Mouse (Mus musculus) embryonic facial prominence, embryonic 11.5 days (tissue): ENCODE measurements at regions not wholly inside any gene's neighbourhood (a gene's known extent, or its start where the extent isn't known, plus 50 kb on each side); places are given as distances from the start of the nearest gene placed in this dataset.

ENCODE experiments used
- ATAC-seq: fragments of 200-750 bp; cut with Nextera tagmentation; replicated peaks from 2 replicates; pipeline ENCODE4 v1.8.0; 2017; ENCODE audit warnings: low read depth; ENCODE audit not compliant: insufficient number of reproducible peaks, low FRiP score, low TSS enrichment
- DNase-seq: peaks from one replicate; pipeline ENCODE4 v3.0.0-alpha.2; 2015; ENCODE audit warnings: low spot score
- H3K27ac ChIP-seq: fragments of 300-500 bp; sonication (generic); replicated peaks from 2 replicates; pipeline ENCODE4 v1.5.1; 2014; ENCODE audit warnings: mild to moderate bottlenecking, low read depth, low read length, control low read depth
- H3K27me3 ChIP-seq: fragments of 300-500 bp; sonication (generic); 2 replicates; pipeline ENCODE4 v1.6.1; 2014; ENCODE audit warnings: mild to moderate bottlenecking, low read length, moderate library complexity, mixed read lengths; ENCODE audit not compliant: control insufficient read depth, insufficient read depth
- H3K36me3 ChIP-seq: fragments of 300-500 bp; sonication (generic); replicated peaks from 2 replicates; pipeline ENCODE4 v1.6.1; 2014; ENCODE audit warnings: low read depth, mild to moderate bottlenecking, low read length, moderate library complexity, mixed read lengths; ENCODE audit not compliant: control insufficient read depth, insufficient read depth
- H3K4me1 ChIP-seq: fragments of 300-500 bp; sonication (generic); 2 replicates; pipeline ENCODE4 v1.6.1; 2014; ENCODE audit warnings: low read length, mixed read lengths; ENCODE audit not compliant: control insufficient read depth, insufficient read depth
- H3K4me2 ChIP-seq: fragments of 300-500 bp; sonication (generic); 2 replicates; pipeline ENCODE4 v1.6.1; 2014; ENCODE audit warnings: low read depth, mild to moderate bottlenecking, control low read depth, low read length, moderate library complexity
- H3K4me3 ChIP-seq: fragments of 300-500 bp; sonication (generic); 2 replicates; pipeline ENCODE4 v1.5.1; 2014; ENCODE audit warnings: low read depth, low read length, control low read depth
- H3K9ac ChIP-seq: fragments of 300-500 bp; sonication (generic); replicated peaks from 2 replicates; pipeline ENCODE4 v1.6.1; 2014; ENCODE audit warnings: mild to moderate bottlenecking, control low read depth, low read length
- H3K9me3 ChIP-seq: fragments of 300-500 bp; sonication (generic); replicated peaks from 2 replicates; pipeline ENCODE4 v1.6.1; 2016; ENCODE audit warnings: mild to moderate bottlenecking, low read length, inconsistent platforms, mixed read lengths; ENCODE audit not compliant: control insufficient read depth
- WGBS: fragments of 180-500 bp; shearing (Covaris S2); extraction: QIAGEN DNeasy Blood & Tissue Kit; methylation state at CpG from one replicate; pipeline ENCODE4 v1.1.7; 2014; 5-methylcytosine and 5-hydroxymethylcytosine counted together

DNA sequence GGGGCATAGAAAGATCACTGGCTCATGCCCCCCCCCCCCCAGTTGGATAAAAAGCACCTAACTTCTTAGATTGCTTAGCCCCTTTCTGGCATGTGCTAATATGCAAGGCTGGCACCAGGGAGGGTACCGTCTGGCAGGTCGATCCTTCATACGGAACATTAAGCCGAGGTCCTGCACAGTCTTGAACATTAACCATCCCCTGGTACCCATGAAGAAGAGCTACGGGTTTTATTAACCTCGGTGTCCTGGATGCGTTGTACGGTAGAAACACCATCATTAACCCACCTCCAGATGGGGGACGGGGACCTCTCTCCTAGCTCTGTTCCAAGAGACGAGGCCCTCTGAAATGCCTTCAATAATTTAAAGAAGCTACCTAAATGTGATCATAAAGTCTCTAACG lies 178.7 kb downstream of the Maf start:
- no peaks in the 10 kb centered on the region for H3K4me1 ChIP-seq
- no peak overlapping the region for H3K4me3 ChIP-seq
- no peaks in the 10 kb centered on the region for H3K27me3 ChIP-seq
- H3K36me3 ChIP-seq: no peaks in the 10 kb centered on the region
- no peak overlapping the region for H3K27ac ChIP-seq
- no peak overlapping the region for H3K9ac ChIP-seq
- ATAC-seq (no peak), DNase-seq (no peak)
- H3K9me3 ChIP-seq: no peaks in the 10 kb centered on the region
- 95% methylated on average over 11 of the region's 11 CpGs for WGBS
- no peak overlapping the region for H3K4me2 ChIP-seq

DNA sequence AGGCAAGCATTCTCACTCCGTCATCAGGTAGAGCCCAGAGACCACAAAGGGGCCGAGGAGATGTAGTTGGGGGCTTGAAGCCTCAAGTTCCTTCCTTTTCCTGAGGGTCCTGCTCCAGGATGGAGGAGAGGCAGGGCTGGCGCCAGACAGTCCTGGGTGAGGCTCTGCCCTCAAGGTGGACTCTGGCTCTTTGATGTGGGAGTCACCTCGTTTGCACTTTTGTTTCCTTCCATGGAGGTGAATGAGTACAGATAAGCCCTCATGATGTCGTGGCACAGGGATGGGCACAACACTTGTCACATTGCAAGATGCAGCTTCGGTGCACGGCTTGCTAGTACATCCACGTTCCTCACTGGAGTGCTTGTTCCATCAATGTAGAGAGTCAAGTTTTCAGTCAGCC lies 182.4 kb downstream of the Maf start:
- no peak for ATAC-seq
- whole genome bisulfite sequencing: 85% methylated on average over 8 of the region's 8 CpGs

DNA sequence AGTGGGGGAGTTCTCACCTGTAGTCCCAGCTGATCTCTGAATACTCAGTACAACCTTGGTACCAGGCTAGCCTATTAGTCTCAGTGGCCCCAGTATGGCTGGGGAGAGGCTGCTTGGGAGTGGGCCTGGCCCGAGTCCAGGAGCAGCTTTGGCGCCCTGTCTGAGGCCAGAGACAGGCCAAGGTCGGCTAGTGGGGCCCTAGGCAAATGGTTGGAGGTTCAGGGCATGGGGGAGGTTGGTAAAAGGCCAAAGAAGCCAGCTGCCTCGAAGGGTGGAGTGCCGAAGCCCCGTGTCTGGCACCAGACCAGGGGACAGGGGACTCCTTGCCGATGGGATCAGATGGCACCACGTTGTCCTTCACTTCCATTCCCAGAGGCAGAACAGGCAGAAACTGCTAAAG lies 182.9 kb downstream of the Maf start:
- ATAC-seq (no peak), DNase-seq (no peak)
- no peaks in the 10 kb centered on the region for H3K9me3 ChIP-seq
- 89% methylated on average over 8 of the region's 8 CpGs for WGBS
- no peaks in the 10 kb centered on the region for H3K27me3 ChIP-seq
- H3K4me3 ChIP-seq: no peak overlapping the region
- no peak overlapping the region for H3K9ac ChIP-seq
- H3K27ac ChIP-seq: no peak overlapping the region
- no peaks in the 10 kb centered on the region for H3K4me1 ChIP-seq
- H3K4me2 ChIP-seq: no peak overlapping the region
- H3K36me3 ChIP-seq: no peaks in the 10 kb centered on the region

More for the DNA sequence above, 182.4 kb downstream of the Maf start:
- Histone ChIP-seq H3K27me3 (no peaks in the 10 kb centered on the region), H3K4me3 (no peak overlapping the region), H3K4me1 (no peaks in the 10 kb centered on the region), H3K9ac (no peak overlapping the region), H3K4me2 (no peak overlapping the region), H3K27ac (no peak overlapping the region), H3K9me3 (no peaks in the 10 kb centered on the region), H3K36me3 (no peaks in the 10 kb centered on the region)
- DNase-seq: no peak

GRCm38 (mm10) chr8:115522527-115522926 lies 185.1 kb downstream of the Maf start:
- H3K27me3 ChIP-seq: no peaks in the 10 kb centered on the region
- H3K4me3 ChIP-seq: no peak overlapping the region
- H3K4me1 ChIP-seq: no peaks in the 10 kb centered on the region
- ATAC-seq (no peak), DNase-seq (peak; percentile 1)
- H3K9ac ChIP-seq: no peak overlapping the region
- WGBS: 61% methylated on average over 5 of the region's 5 CpGs
- no peaks in the 10 kb centered on the region for H3K36me3 ChIP-seq
- no peaks in the 10 kb centered on the region for H3K9me3 ChIP-seq
- H3K27ac ChIP-seq: no peak overlapping the region
- no peak overlapping the region for H3K4me2 ChIP-seq

GRCm38 (mm10) chr8:115515647-115516046 lies 191.9 kb downstream of the Maf start:
- 60% methylated on average over 4 of the region's 4 CpGs for WGBS
- no peaks in the 10 kb centered on the region for H3K4me1 ChIP-seq
- no peaks in the 10 kb centered on the region for H3K36me3 ChIP-seq
- no peak overlapping the region for H3K9ac ChIP-seq
- ATAC-seq (no peak), DNase-seq (no peak)
- no peak overlapping the region for H3K4me2 ChIP-seq
- H3K27ac ChIP-seq: no peak overlapping the region
- H3K27me3 ChIP-seq: no peaks in the 10 kb centered on the region
- no peaks in the 10 kb centered on the region for H3K9me3 ChIP-seq
- no peak overlapping the region for H3K4me3 ChIP-seq

DNA sequence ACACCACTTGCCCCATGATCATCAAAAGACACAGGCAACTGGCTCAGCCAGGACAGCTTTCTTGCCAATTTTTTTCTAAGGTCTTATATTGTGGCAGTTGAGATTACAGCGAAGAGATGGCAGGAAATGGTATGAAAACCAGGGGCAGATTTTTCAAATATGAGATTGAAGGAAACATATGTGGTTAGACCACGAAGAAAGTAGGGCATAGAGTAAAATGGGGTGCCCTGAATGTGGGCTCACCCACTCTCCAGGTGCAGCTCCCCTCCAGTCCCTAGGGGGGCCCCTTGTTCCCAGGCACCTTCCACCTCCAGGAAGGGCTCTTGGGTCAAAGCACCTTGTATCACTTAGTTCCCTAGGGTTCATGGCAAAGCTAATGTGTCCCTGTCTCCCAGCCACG lies 193.1 kb downstream of the Maf start:
- ATAC-seq (no peak), DNase-seq (no peak)
- no peaks in the 10 kb centered on the region for H3K27me3 ChIP-seq
- no peaks in the 10 kb centered on the region for H3K36me3 ChIP-seq
- H3K9ac ChIP-seq: no peak overlapping the region
- H3K9me3 ChIP-seq: no peaks in the 10 kb centered on the region
- no peak overlapping the region for H3K4me2 ChIP-seq
- H3K27ac ChIP-seq: no peak overlapping the region
- no peaks in the 10 kb centered on the region for H3K4me1 ChIP-seq
- WGBS: 78% methylated on average over 3 of the region's 3 CpGs
- H3K4me3 ChIP-seq: no peak overlapping the region

- Histone ChIP-seq H3K36me3 (no peaks in the 10 kb centered on the region), H3K27me3 (no peaks in the 10 kb centered on the region), H3K9ac (no peak overlapping the region), H3K9me3 (no peaks in the 10 kb centered on the region), H3K27ac (no peak overlapping the region), H3K4me2 (no peak overlapping the region), H3K4me3 (no peak overlapping the region), H3K4me1 (no peaks in the 10 kb centered on the region)
- ATAC-seq (no peak), DNase-seq (no peak)
- WGBS: 94% methylated on average over 4 of the region's 4 CpGs
Measured at GRCm38 (mm10) chr8:115507180-115507579, 200.4 kb downstream of the Maf start.

GRCm38 (mm10) chr8:115506741-115507140 lies 200.9 kb downstream of the Maf start:
- ATAC-seq (no peak), DNase-seq (no peak)
- Histone ChIP-seq H3K4me3 (no peak overlapping the region), H3K4me1 (no peaks in the 10 kb centered on the region), H3K9ac (no peak overlapping the region), H3K4me2 (no peak overlapping the region), H3K36me3 (no peaks in the 10 kb centered on the region), H3K27ac (no peak overlapping the region), H3K27me3 (no peaks in the 10 kb centered on the region), H3K9me3 (no peaks in the 10 kb centered on the region)
- WGBS: 75% methylated on average over 10 of the region's 10 CpGs
